Mouse (Mus musculus) embryonic facial prominence, embryonic 15.5 days (tissue): ENCODE data around the gene Hyal3. TPM values are rescaled to one million over a fixed set of nuclear protein-coding genes. Genes with fewer than 3 reads are reported as not detected.

ENCODE experiments used
- ATAC-seq: fragments of 200-750 bp; cut with Nextera tagmentation; 2 replicates; pipeline ENCODE4 v1.8.0; 2017; ENCODE audit warnings: low read depth, moderate TSS enrichment; ENCODE audit not compliant: insufficient number of reproducible peaks, low FRiP score, low TSS enrichment
- H3K27ac ChIP-seq: fragments of 300-500 bp; sonication (generic); replicated peaks from 2 replicates; pipeline ENCODE4 v1.5.1; 2015; ENCODE audit warnings: mild to moderate bottlenecking, inconsistent platforms
- H3K27me3 ChIP-seq: fragments of 300-500 bp; sonication (generic); 2 replicates; pipeline ENCODE4 v1.6.1; 2015; ENCODE audit warnings: inconsistent platforms
- H3K36me3 ChIP-seq: fragments of 300-500 bp; sonication (generic); 2 replicates; pipeline ENCODE4 v1.6.1; 2015; ENCODE audit warnings: mild to moderate bottlenecking, inconsistent platforms
- H3K4me1 ChIP-seq: fragments of 300-500 bp; sonication (generic); 2 replicates; pipeline ENCODE4 v1.6.1; 2015; ENCODE audit warnings: inconsistent platforms
- H3K4me2 ChIP-seq: fragments of 300-500 bp; sonication (generic); replicated peaks from 2 replicates; pipeline ENCODE4 v1.6.1; 2015; ENCODE audit warnings: mild to moderate bottlenecking, inconsistent platforms
- H3K4me3 ChIP-seq: fragments of 300-500 bp; sonication (generic); replicated peaks from 2 replicates; pipeline ENCODE4 v1.5.1; 2015; ENCODE audit warnings: mild to moderate bottlenecking, inconsistent platforms
- H3K9ac ChIP-seq: fragments of 300-500 bp; sonication (generic); 2 replicates; pipeline ENCODE4 v1.6.1; 2015; ENCODE audit warnings: inconsistent platforms
- H3K9me3 ChIP-seq: fragments of 300-500 bp; sonication (generic); replicated peaks from 2 replicates; pipeline ENCODE4 v1.6.1; 2016; ENCODE audit warnings: inconsistent platforms
- WGBS: fragments of 180-500 bp; shearing (Covaris S2); methylation state at CpG from one replicate; pipeline ENCODE4 v1.1.7; 2015; 5-methylcytosine and 5-hydroxymethylcytosine counted together
- polyA plus RNA-seq: library from polyadenylated mRNA; unstranded; fragments of >200 nt; fragmentation: Nextera tagmentation; extraction: Ambion mirVana; gene quantifications from 2 replicates; pipeline ENCODE4 v1.2.1, GENCODE M21; 2015

Hyal3 gene
- polyA plus RNA-seq, 1 experiment from 2014 or later = 2.0 TPM

- Histone ChIP-seq H3K36me3 (no peaks in the 10 kb centered on the region), H3K4me3 (peak overlapping the region; percentile 82), H3K4me1 (peaks cover 82% of the 10 kb centered on the region), H3K27me3 (no peaks in the 10 kb centered on the region), H3K4me2 (peak overlapping the region; percentile 95), H3K9ac (no peak overlapping the region), H3K9me3 (no peaks in the 10 kb centered on the region), H3K27ac (peak overlapping the region; percentile 94)
- ATAC-seq = no peak
- WGBS = 77% methylated on average over 8 of the region's 8 CpGs
Observed at GRCm38 (mm10) chr9:107631861-107632260, 51.2 kb downstream of the Hyal3 start.

- Histone ChIP-seq H3K4me2 (peak overlapping the region; percentile 95), H3K4me1 (peaks cover 76% of the 10 kb centered on the region)
Observed at GRCm38 (mm10) chr9:107632478-107632877, 51.9 kb downstream of the Hyal3 start.

GRCm38 (mm10) chr9:107633091-107633660 is 52.6 kb downstream of the Hyal3 start:
- peak; percentile 66 for ATAC-seq
- peak overlapping the region; percentile 94 for H3K27ac ChIP-seq
- no peaks in the 10 kb centered on the region for H3K9me3 ChIP-seq
- H3K27me3 ChIP-seq = no peaks in the 10 kb centered on the region
- H3K4me2 ChIP-seq = peak overlapping the region; percentile 95
- H3K9ac ChIP-seq = peak overlapping the region; percentile 94
- WGBS = 3% methylated on average over 33 of the region's 33 CpGs
- H3K36me3 ChIP-seq = no peaks in the 10 kb centered on the region
- peaks cover 69% of the 10 kb centered on the region for H3K4me1 ChIP-seq
- peak overlapping the region; percentile 82 for H3K4me3 ChIP-seq

More at GRCm38 (mm10) chr9:107632478-107632877, 51.9 kb downstream of the Hyal3 start:
- Histone ChIP-seq H3K9ac (peak overlapping the region; percentile 94; the same call in 1 of the 2 replicates), H3K27me3 (no peaks in the 10 kb centered on the region), H3K27ac (peak overlapping the region; percentile 94), H3K9me3 (no peaks in the 10 kb centered on the region), H3K36me3 (no peaks in the 10 kb centered on the region), H3K4me3 (peak overlapping the region; percentile 82)
- no peak for ATAC-seq
- 27% methylated on average over 6 of the region's 6 CpGs for WGBS

GRCm38 (mm10) chr9:107633661-107634405 is 53.2 kb downstream of the Hyal3 start:
- Histone ChIP-seq H3K27me3 (no peaks in the 10 kb centered on the region), H3K27ac (peak overlapping the region; percentile 94), H3K9ac (peak overlapping the region; percentile 94), H3K9me3 (no peaks in the 10 kb centered on the region), H3K4me2 (peak overlapping the region; percentile 95), H3K4me1 (peaks cover 63% of the 10 kb centered on the region), H3K4me3 (peak overlapping the region; percentile 82), H3K36me3 (no peaks in the 10 kb centered on the region)
- 2% methylated on average over 15 of the region's 15 CpGs for WGBS
- no peak for ATAC-seq

- WGBS = 1% methylated on average over 35 of the region's 35 CpGs
- Histone ChIP-seq H3K4me1 (peaks cover 55% of the 10 kb centered on the region), H3K4me3 (peak overlapping the region; percentile 82), H3K36me3 (no peaks in the 10 kb centered on the region), H3K4me2 (peak overlapping the region; percentile 95), H3K27ac (peak overlapping the region; percentile 94), H3K9me3 (no peaks in the 10 kb centered on the region), H3K9ac (peak overlapping the region; percentile 94), H3K27me3 (no peaks in the 10 kb centered on the region)
- ATAC-seq = no peak
Observed at GRCm38 (mm10) chr9:107634406-107635278, 54.0 kb downstream of the Hyal3 start.

- Histone ChIP-seq H3K27ac (peak within 1 kb of the TSS; percentile 94), H3K27me3 (no peaks in the 10 kb centered on the region), H3K36me3 (no peaks in the 10 kb centered on the region), H3K4me2 (peak within 1 kb of the TSS; percentile 95), H3K4me1 (peaks cover 47% of the 10 kb centered on the region), H3K9ac (peak within 1 kb of the TSS; percentile 94), H3K4me3 (peak within 1 kb of the TSS; percentile 82), H3K9me3 (no peaks in the 10 kb centered on the region)
- ATAC-seq = peak; percentile 95
- WGBS = 3% methylated on average over 36 of the region's 38 CpGs
Observed at GRCm38 (mm10) chr9:107635279-107636028, 54.8 kb downstream of the Hyal3 start, which contains the start of gene Gnai2. Gnai2 (minus strand) TSS chr9:107635367.

Other genes starting within 250 kb of the Hyal3 start
- gene Hemk1, start 242.5 kb upstream of the Hyal3 start, polyA plus RNA-seq = 11.7 and 12.3 TPM in 2 replicates
- 0.91 and 0.97 TPM in 2 replicates for gene 6430571L13Rik, start 240.2 kb upstream of the Hyal3 start, polyA plus RNA-seq
- 0.96 and 1.3 TPM in 2 replicates for gene Cacna2d2, start 181.2 kb upstream of the Hyal3 start, polyA plus RNA-seq
- gene Tmem115, start 46.9 kb upstream of the Hyal3 start, polyA plus RNA-seq = 51.6 and 53.3 TPM in 2 replicates
- 26.4 and 26.8 TPM in 2 replicates for gene Cyb561d2, start 38.6 kb upstream of the Hyal3 start, polyA plus RNA-seq
- gene Nprl2, start 38.6 kb upstream of the Hyal3 start, polyA plus RNA-seq = 41.9 and 48.0 TPM in 2 replicates
- gene Zmynd10, start 33.5 kb upstream of the Hyal3 start, polyA plus RNA-seq = 10.7 and 25.9 TPM in 2 replicates
- 82.0 and 87.7 TPM in 2 replicates for gene Rassf1, start 29.3 kb upstream of the Hyal3 start, polyA plus RNA-seq
- 42.9 and 43.6 TPM in 2 replicates for gene Tusc2, start 17.6 kb upstream of the Hyal3 start, polyA plus RNA-seq
- gene Hyal2, start 12.9 kb upstream of the Hyal3 start, polyA plus RNA-seq = 97.5 and 98.4 TPM in 2 replicates
- 14.5 and 15.7 TPM in 2 replicates for gene Hyal1, start 3.9 kb upstream of the Hyal3 start, polyA plus RNA-seq
- gene Naa80, start 1.9 kb upstream of the Hyal3 start, polyA plus RNA-seq = 21.5 and 22.8 TPM in 2 replicates
- gene Ifrd2, start 6.8 kb downstream of the Hyal3 start, polyA plus RNA-seq = 46.8 and 47.1 TPM in 2 replicates
- gene Sema3b, start 28.4 kb downstream of the Hyal3 start, polyA plus RNA-seq = 21.2 and 22.7 TPM in 2 replicates
- gene Gnai2, start 54.5 kb downstream of the Hyal3 start, polyA plus RNA-seq = 458 and 459 TPM in 2 replicates
- gene Slc38a3, start 88.7 kb downstream of the Hyal3 start, polyA plus RNA-seq = 3.7 and 4.2 TPM in 2 replicates
- gene Gnat1, start 98.9 kb downstream of the Hyal3 start, polyA plus RNA-seq = 1.9 and 3.4 TPM in 2 replicates
- 40.6 and 44.6 TPM in 2 replicates for gene Sema3f, start 129.7 kb downstream of the Hyal3 start, polyA plus RNA-seq
- 198 and 218 TPM in 2 replicates for gene Rbm5, start 190.2 kb downstream of the Hyal3 start, polyA plus RNA-seq